Mouse (Mus musculus): ENCODE measurements around the gene Lhx5.

GRCm38 (mm10) chr5:120428990-120429389 is 2.5 kb upstream of the Lhx5 start:
- no peak for TF ChIP-seq CTCF (conservative IDR thresholded peaks at IDR 0.05; ENCODE audit: insufficient read depth, insufficient read length, low read depth, low read length)
- no peak for TF ChIP-seq POLR2A (IDR thresholded peaks at IDR 0.05; ENCODE audit: low read depth, low read length)
